Mouse (Mus musculus) cerebellum, adult 2 months (tissue): ENCODE data around the gene Cdh7. TPM values are rescaled to one million over a fixed set of nuclear protein-coding genes. Genes with fewer than 3 reads are reported as not detected.

Source experiments
- DNase-seq, 2 experiments: peaks; one replicate each; pipeline ENCODE4 v3.0.0; 2021
- H3K27ac ChIP-seq: fragments of 200-500 bp; 2 replicates; pipeline ENCODE4 v1.5.1; 2012; ENCODE audit warnings: low read length, control low read depth, inconsistent platforms; ENCODE audit not compliant: insufficient read depth
- H3K27me3 ChIP-seq: fragments of 200-500 bp; 2 replicates; pipeline ENCODE4 v1.6.1; 2012; ENCODE audit warnings: inconsistent platforms, mild to moderate bottlenecking, low read length, moderate library complexity; ENCODE audit not compliant: control insufficient read depth, insufficient read depth
- H3K4me1 ChIP-seq: fragments of 200-500 bp; 2 replicates; pipeline ENCODE4 v1.6.1; 2011; ENCODE audit warnings: low read length; ENCODE audit not compliant: control insufficient read depth, insufficient read depth
- H3K4me3 ChIP-seq: fragments of 200-500 bp; replicated peaks from 2 replicates; pipeline ENCODE3; 2011; ENCODE audit warnings: mild to moderate bottlenecking, low read depth, low read length, control low read depth; ENCODE audit not compliant: insufficient read depth
- CTCF ChIP-seq: fragments of 200-500 bp; IDR thresholded peaks from 2 replicates; pipeline ENCODE4 v1.5.1; 2011; ENCODE audit warnings: low read depth, mild to moderate bottlenecking, control low read depth, low read length, moderate library complexity, borderline replicate concordance; ENCODE audit not compliant: insufficient read depth
- POLR2A ChIP-seq: fragments of 200-500 bp; IDR thresholded peaks from 2 replicates; pipeline ENCODE4 v1.6.1; 2011; ENCODE audit warnings: low read length, control low read depth, borderline replicate concordance; ENCODE audit not compliant: insufficient read depth
- WGBS: fragments of 180-500 bp; shearing (Covaris S2); methylation state at CpG from one replicate; pipeline ENCODE4 v1.1.7; 2018; 5-methylcytosine and 5-hydroxymethylcytosine counted together
- polyA plus RNA-seq: library from polyadenylated mRNA; depleted of rRNA; stranded (reverse); fragments of >200 nt; gene quantifications from 2 replicates; pipeline ENCODE4 v1.2.3, GENCODE M21; 2012; rRNA removed

Cdh7 gene
- 20.7 and 24.7 TPM in 2 replicates for polyA plus RNA-seq

DNA sequence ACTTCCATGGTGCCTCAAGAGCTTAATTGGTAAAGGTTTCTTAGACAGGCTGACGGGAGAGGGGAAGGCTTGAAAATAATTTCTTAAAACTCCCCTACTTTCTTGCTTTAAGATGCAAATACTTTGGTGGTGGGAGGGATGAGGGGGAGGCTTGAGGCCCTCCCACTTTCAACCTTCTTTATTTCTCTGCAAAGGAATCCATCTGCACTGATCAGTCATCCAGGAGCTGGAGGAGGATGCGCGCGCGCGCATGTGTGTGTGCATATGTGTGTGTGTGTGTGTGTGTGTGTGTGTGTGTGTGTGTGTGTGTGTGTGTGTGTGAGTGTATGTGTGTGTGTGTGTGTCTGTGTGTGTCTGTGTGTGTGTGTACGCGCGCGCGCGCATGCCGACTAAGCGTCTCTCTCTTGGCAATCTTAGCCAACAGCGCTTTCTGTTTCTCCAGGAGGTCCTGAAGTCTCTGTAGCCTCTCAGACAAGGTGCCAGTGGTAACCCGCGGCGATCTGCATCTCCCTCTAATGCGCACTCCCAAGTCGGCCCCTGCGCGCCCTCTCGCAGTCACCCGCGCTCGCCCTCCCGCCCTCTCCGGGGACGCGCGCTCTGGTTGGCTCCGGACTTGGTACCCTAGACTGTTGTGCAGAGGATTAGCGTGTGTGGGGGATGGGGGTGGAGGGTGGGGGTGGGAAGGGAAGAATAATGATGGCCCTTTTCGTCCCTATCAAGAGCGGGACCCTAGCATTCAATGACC is at the start of gene Cdh7:
TSS of gene Cdh7 (plus strand) at position 368 of the 745 bp plus-strand sequence.
- no peaks in the 10 kb centered on the region; the same call in 1 of the 2 replicates for H3K4me1 ChIP-seq
- peak; percentile 91 for DNase-seq
- no peak for TF ChIP-seq CTCF
- TF ChIP-seq POLR2A = no peak
- 1% methylated on average over 35 of the region's 35 CpGs for WGBS
- peak within 1 kb of the TSS; percentile 59 for H3K4me3 ChIP-seq
- peak within 1 kb of the TSS; percentile 98 for H3K27ac ChIP-seq
- H3K27me3 ChIP-seq = no peaks in the 10 kb centered on the region

DNA sequence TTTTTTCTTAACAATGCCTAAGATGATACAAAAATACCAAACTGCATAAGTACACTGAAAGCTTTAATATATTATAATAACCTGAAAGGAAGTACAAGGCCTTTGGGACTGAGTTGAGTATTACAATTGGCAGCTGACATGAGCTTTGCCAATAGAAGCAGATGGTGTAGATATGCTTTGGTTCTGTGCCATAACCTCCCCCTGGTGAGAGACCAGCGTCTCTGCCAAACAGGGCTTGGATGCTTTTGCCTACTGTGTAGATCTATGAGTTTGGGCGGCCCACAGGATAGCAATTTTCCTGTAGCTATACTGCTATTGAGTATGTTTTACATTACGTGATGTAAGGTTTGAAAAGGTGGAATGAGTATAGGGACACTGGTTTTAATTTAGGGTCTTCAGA is 49.6 kb upstream of the Cdh7 start:
- Histone ChIP-seq H3K4me3 (no peak overlapping the region), H3K27me3 (no peaks in the 10 kb centered on the region), H3K4me1 (peaks cover 13% of the 10 kb centered on the region; the same call in 1 of the 2 replicates), H3K27ac (no peak overlapping the region)
- DNase-seq = peak; percentile 95 to 98
- WGBS = 13% methylated on average over 3 of the region's 3 CpGs
- TF ChIP-seq CTCF (no peak), POLR2A (no peak)

DNA sequence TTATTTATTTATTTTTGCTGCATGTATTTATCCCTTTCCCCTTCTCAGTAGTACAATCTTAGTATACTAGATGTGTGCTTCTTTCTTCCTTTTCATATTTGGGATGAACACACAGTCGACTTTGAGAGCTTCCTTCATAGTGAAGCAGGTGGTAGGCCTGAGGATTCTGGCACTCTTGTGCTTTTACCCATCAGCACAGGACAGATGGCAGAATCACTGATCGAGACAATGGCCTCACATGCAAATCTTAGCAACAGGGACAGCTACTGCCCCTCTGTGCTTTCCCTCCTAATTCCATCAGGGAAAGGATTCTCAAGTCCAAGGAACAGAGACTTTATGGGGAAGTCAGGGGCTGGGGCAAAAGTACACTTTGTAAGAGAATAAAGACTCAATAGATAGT is 33.7 kb upstream of the Cdh7 start:
- 9% methylated on average over 2 of the region's 2 CpGs for WGBS

DNA sequence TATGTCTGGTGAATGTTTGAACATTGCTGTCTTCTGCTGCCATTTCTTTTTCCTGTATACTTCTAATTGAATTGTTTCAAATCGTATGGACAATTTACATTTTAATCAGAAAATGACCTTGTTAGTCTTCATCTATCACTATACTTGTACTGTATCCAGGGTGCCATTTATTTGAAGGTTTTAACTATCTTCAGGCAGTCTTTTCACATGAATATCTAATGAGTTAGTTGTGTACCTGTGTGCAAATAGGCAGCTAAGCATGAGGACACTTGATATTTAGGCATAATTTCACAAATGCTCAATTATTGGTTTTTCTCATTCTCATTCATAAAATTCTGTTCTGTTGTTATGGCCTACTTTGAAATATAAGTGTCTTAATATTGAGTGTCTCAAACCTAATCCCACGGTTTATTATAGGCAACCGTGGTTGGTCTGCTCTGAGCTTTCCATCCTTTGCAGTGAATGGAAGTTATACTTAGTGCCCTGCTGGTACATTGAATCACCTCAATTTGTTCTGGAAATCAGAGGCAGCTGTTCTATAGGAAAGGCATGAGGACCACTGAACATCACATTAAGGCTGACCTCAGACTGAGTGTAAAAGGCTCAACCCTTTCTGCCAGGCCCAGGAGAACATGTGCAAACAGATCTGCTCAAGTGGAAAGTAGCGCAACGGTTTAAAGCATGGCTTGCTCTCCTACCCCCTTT is 10.4 kb upstream of the Cdh7 start:
- H3K4me1 ChIP-seq = no peaks in the 10 kb centered on the region
- no peak overlapping the region for H3K4me3 ChIP-seq
- no peak for TF ChIP-seq POLR2A
- no peaks in the 10 kb centered on the region for H3K27me3 ChIP-seq
- WGBS = 61% methylated on average over 5 of the region's 5 CpGs
- H3K27ac ChIP-seq = no peak overlapping the region
- no peak for DNase-seq

More for the DNA sequence above, 33.7 kb upstream of the Cdh7 start:
- no peaks in the 10 kb centered on the region for H3K27me3 ChIP-seq
- peak; percentile 68 to 88 for DNase-seq
- H3K4me3 ChIP-seq = no peak overlapping the region
- H3K27ac ChIP-seq = no peak overlapping the region
- no peaks in the 10 kb centered on the region for H3K4me1 ChIP-seq
- TF ChIP-seq POLR2A (no peak), CTCF (no peak)

DNA sequence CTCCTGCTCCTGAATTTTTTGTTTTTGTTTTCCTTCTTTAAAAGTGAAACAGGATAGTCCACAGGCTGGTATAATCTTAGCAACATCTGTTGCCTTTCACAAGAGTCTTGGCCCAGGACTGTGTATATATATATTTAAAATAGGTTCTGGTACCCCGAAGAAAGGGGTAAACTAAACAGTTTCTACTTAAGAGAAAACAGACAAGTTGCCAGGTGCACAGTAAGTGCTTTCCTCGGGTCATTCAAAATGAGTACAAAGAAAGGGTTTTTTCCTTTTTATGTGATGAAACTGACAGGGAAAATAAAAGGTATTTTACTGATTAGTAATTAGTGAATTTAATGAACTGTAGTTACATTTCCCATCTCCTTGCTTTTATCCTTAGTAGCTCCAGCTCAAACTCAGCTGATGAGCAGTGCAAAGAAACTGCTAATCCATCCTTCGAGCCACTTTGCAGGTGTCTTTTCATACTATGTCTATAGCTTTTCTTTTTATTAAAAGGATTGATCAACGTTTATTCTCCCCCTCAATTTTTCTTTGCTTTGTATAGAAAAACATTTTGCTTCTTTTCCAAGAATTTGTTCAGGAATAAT is 9.7 kb upstream of the Cdh7 start:
- DNase-seq = no peak
- TF ChIP-seq CTCF (no peak), POLR2A (no peak)
- Histone ChIP-seq H3K4me3 (no peak overlapping the region), H3K4me1 (no peaks in the 10 kb centered on the region), H3K27me3 (no peaks in the 10 kb centered on the region), H3K27ac (no peak overlapping the region)
- WGBS = 40% methylated on average over 4 of the region's 4 CpGs

DNA sequence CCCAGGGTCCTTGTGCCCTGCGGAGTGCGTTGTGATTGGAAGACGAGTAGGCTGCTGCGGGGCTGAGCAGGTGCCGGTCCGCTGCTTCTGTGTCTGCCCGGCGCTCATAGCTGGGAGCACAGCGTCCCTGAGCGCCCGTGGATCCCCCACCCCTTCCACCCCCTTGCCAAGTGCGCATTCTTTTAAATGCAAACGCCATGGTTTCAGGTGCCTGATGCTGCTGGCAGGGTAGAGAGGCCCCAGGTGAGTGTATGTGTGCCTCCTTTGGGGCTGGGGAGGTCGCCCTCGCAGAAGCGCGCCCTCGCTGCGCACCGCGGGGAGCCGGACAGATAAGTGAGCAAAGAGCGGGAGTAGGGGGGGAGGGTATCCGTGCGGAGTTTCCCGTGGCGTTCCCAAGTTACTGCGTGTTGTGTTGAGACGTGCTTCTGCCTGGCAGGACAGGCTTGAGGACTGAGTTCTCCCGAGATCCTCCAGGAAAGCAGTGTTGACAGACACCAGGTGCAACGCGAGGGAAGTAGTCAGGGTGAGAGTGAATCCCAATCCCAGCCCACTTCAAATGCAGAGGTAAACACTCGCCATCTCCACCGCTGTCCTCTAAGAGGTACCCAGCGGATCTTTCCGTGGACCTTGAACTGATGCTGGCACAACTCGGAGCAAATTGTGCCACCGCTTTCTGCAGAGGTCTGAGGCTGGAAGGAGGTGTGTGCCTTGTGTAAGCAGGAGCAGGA is 742 bp downstream of the Cdh7 start:
- 1% methylated on average over 38 of the region's 38 CpGs for WGBS
- Histone ChIP-seq H3K4me3 (peak overlapping the region; percentile 59), H3K27ac (peak overlapping the region; percentile 98), H3K4me1 (peaks cover 3% of the 10 kb centered on the region; the same call in 1 of the 2 replicates), H3K27me3 (no peaks in the 10 kb centered on the region)
- TF ChIP-seq CTCF = no peak
- peak; percentile 57; the same call in 1 of the 2 replicates for TF ChIP-seq POLR2A
- peak; percentile 84 to 88 for DNase-seq

DNA sequence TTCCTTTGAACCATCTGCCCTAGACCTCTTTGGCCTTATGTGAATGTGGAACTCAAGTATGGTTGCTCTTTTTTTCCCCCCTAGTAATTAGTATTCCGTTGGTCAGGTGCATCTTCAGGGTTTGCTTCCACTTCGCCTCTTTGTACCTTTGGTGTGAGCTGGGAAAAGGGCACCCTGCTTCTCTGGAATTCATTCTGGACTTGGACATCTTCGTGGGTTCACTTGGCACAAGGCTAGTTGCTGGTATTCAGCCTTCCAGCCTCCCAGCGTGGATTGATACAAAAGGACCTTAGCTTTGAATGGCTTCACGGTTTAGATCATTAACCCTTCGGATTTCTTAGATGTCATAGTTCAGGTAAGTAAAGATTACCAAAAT is 1.3 kb downstream of the Cdh7 start:
- Histone ChIP-seq H3K4me3 (peak overlapping the region; percentile 59), H3K27me3 (no peaks in the 10 kb centered on the region), H3K4me1 (peaks cover 3% of the 10 kb centered on the region; the same call in 1 of the 2 replicates), H3K27ac (peak overlapping the region; percentile 98)
- 2% methylated on average over 6 of the region's 6 CpGs for WGBS
- no peak for TF ChIP-seq CTCF
- peak; percentile 19; the same call in 1 of the 2 replicates for TF ChIP-seq POLR2A
- peak in 1 of 2 experiments; percentile 85 for DNase-seq
